Mouse (Mus musculus) layer of hippocampus, adult 18-20 months (tissue): ENCODE results near the gene Tmem212. TPM values are rescaled to one million over a fixed set of nuclear protein-coding genes. Genes with fewer than 3 reads are reported as not detected.

ENCODE experiments used
- DNase-seq, 2 experiments: peaks; one replicate each; pipeline ENCODE4 v3.0.0; 2022; ENCODE audit warnings: low spot score in 2 of 2
- total RNA-seq, 2 experiments: library from RNA; stranded (reverse); gene quantifications; 2 replicates each; pipeline ENCODE4 v1.2.3; 2021

Gene Tmem212
- total RNA-seq, 2 experiments from 2014 or later, result 2.8 to 3.9 TPM

GRCm38 (mm10) chr3:27899012-27899726 is 3.0 kb upstream of the Tmem212 start:
- peak in 1 of 2 experiments; percentile 20 for DNase-seq

GRCm38 (mm10) chr3:27898178-27898577 is 2.0 kb upstream of the Tmem212 start:
- no peak for DNase-seq

GRCm38 (mm10) chr3:27886578-27886977 is 9.6 kb downstream of the Tmem212 start:
- no peak for DNase-seq

GRCm38 (mm10) chr3:27885585-27885984 is 10.6 kb downstream of the Tmem212 start:
- DNase-seq, result no peak

GRCm38 (mm10) chr3:27881897-27882835 is 14.0 kb downstream of the Tmem212 start:
- no peak for DNase-seq

GRCm38 (mm10) chr3:27878854-27879610 is 17.1 kb downstream of the Tmem212 start:
- DNase-seq, result no peak

- peak in 1 of 2 experiments; percentile 23 for DNase-seq
Observed at GRCm38 (mm10) chr3:27873268-27874073, 22.7 kb downstream of the Tmem212 start.

GRCm38 (mm10) chr3:27872429-27872828 is 23.7 kb downstream of the Tmem212 start:
- DNase-seq, result no peak

- DNase-seq, result no peak
Observed at GRCm38 (mm10) chr3:27871891-27872290, 24.3 kb downstream of the Tmem212 start.

GRCm38 (mm10) chr3:27871371-27871770 is 24.8 kb downstream of the Tmem212 start:
- no peak for DNase-seq

GRCm38 (mm10) chr3:27868681-27869080 is 27.5 kb downstream of the Tmem212 start:
- no peak for DNase-seq

- no peak for DNase-seq
Observed at GRCm38 (mm10) chr3:27867731-27868130, 28.4 kb downstream of the Tmem212 start.

GRCm38 (mm10) chr3:27862821-27863740 is 33.1 kb downstream of the Tmem212 start:
- peak; percentile 46 to 75 for DNase-seq

GRCm38 (mm10) chr3:27861601-27862000 is 34.6 kb downstream of the Tmem212 start:
- peak in 1 of 2 experiments; percentile 30 for DNase-seq

- no peak for DNase-seq
Observed at GRCm38 (mm10) chr3:27861086-27861485, 35.1 kb downstream of the Tmem212 start.

GRCm38 (mm10) chr3:27859161-27859561 is 37.0 kb downstream of the Tmem212 start:
- no peak for DNase-seq

GRCm38 (mm10) chr3:27858441-27859115 is 37.6 kb downstream of the Tmem212 start:
- DNase-seq, result no peak

GRCm38 (mm10) chr3:27856288-27856687 is 39.9 kb downstream of the Tmem212 start:
- no peak for DNase-seq
